Mouse (Mus musculus): ENCODE measurements around the gene Gm43951.

GRCm38 (mm10) chr11:72184252-72184651 is 22.4 kb downstream of the Gm43951 start:
- no peak for TF ChIP-seq CTCF (IDR thresholded peaks at IDR 0.05; ENCODE audit: borderline replicate concordance, insufficient read depth, low read depth, low read length)
- TF ChIP-seq POLR2A (IDR thresholded peaks at IDR 0.05; ENCODE audit: borderline replicate concordance, insufficient read depth, low read length) = no peak

All from cerebellum, adult 2 months (tissue).